Mouse (Mus musculus) liver (tissue): ENCODE measurements around the gene Arl11.

Experiments
- DNase-seq: peaks from one replicate; pipeline ENCODE4 v3.0.0-alpha.2; 2020; ENCODE audit warnings: mixed read lengths

Arl11 gene

DNA sequence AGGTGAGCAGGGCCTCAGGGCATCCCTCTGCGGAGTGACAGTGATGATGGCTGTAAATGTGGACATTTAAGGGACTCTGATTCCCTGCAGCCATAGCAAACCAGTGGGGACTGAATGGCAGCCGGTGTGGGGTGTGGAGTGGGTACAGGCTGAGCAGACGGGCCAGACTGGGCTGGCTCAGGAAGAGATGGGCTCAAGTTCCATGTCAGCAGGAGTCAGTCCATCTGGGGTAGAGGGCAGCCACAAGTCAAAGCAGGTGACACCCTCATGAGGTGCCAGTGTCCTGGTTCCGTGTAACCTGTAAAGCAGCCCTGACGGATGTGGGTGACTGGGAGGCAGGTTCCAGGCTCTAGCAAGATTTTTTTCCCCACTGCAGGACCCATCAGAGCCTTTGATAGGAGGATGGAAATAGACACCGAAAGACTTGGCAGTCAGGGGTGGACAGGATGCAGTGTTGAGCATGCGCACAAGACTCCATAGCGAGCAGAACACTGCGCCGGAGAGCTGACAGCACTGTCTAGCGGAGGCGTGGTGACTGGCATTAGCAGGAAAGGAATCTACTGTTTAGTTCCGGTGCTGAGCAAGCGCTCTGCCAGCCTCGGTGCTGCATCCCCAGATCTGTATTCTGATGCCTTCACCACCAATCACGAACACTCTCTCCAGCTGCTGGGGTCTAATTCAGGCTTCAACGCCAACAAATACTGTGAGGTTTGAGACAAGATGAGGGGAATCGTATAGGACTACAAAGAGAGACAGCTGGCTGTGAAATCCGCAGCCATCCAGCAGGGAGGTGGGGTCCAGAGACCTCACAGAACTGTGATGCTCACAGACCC, 18.3 kb downstream of the Arl11 start:
- DNase-seq = peak; percentile 62

DNA sequence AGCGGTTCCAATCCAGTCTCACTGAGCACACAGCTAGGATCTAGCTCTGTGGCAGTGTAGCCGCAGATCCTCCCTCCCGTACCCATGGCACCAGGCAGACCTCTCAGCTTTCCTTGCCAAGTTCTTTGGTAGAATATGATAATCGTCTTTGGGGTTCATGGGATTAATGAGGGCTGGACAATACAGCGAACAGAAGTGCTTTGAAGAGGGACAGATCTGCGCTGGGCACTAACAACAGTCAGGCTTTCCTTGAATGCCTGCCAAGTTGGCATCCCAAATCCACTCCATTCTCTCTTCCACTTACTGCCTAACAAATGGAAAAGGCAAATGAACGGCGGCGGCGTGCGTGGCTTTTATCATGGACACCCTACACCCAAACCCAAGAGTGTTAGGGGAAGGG, 21.0 kb downstream of the Arl11 start:
- DNase-seq = no peak

DNA sequence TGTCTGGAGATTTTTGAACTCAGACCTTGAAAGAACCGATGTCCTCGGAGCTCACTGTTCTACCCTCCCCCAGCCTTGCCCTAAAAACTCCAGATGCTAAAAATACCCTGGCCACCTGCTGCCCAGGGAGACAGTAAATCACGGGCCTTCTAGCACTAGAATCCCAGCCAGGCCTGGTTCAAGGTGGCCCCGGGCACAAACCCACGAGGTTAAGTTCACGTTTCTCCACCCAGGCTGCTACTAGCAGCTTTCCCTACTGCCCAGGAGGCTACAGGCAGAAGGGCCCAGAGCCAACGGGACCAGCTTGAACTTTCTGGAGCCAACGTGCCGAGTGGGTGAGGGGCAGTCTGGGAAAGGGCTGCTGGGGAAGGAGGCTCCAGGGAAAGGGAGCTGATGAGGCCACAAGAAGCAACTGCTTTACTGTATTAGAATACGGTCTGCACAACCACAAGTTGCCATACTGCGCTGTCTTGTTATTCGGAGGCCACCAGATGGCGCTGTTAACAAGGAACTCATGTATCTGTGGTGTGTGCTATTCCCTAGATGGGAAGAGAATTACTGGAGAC, 21.5 kb downstream of the Arl11 start:
- DNase-seq = peak; percentile 81

DNA sequence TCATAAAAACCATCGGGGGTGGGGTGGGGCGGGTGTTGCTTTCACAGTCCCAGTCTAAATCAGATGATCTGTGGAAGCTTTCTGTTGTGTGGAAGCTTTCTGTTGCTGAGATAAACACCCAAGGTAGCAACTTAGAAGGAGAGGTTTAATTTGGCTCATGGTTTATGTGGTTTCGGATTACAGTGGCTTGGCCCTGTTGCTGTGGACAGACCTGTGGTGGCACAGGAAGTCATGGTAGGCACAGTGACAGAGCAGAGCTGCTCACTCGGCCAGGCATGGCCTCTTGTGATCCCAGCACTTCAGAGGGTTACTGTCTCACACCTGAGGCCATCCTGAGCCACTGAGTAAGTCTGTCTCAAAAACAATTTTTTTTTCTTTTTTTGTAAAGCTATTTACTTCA, 29.8 kb downstream of the Arl11 start:
- DNase-seq = no peak

DNA sequence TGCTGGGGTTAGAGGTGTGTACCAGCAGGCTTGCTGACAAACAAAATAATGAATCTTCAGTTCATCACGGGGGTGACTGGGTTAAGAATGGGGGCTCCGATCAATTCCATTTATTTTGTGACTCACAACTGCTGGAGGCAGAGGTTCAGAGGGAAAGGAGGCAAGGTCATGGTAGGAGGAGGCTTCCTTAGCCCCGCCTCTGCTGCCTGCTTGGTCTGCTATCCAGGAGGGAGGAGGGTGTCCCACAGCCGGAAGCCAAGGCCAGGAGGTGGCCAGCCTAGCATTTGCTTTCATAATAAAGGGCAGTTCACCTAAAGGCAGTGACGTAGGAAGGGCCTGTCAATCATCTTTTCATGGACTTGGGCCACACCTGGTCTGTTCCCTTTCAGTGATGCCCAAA, 35.0 kb downstream of the Arl11 start:
- no peak for DNase-seq

DNA sequence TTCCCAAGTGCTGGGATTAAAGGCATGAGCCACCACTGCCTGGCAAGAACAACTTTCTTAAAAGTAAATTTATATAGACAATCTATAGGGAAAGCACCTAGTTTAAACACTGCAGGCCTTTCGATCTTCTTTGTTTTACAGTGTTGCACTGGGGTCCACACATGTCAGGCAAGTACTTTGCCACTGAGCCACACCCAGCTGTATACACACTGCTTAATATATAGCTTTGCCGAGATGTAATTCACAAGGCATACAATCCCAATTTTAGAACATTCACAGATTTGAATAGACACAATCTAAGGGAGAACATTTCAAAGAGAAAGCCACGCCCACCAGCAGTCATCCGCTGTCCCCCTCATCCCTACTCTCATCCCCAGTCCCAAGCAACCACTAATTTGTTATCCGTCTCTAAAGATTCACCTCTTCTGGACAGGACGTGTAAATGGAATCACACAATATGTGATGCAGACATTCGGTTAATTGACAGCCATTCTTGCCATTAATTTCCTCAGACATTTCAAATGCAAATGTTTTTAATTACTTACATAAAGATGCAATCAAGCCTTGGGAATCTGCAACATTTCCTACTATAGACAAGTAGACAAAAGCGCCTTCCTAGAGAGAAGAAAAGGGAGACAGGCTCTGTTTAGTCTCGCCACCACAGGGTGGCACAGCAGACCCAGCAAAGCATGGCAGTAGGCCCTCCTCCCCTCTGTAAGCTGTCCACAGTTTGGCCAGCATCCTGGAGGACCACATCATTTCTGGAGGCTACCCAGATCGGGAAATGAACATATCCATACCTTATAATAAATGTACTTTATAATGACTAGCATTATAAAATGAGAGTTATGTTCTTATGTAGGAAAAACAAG, 37.5 kb downstream of the Arl11 start:
- DNase-seq = no peak

DNA sequence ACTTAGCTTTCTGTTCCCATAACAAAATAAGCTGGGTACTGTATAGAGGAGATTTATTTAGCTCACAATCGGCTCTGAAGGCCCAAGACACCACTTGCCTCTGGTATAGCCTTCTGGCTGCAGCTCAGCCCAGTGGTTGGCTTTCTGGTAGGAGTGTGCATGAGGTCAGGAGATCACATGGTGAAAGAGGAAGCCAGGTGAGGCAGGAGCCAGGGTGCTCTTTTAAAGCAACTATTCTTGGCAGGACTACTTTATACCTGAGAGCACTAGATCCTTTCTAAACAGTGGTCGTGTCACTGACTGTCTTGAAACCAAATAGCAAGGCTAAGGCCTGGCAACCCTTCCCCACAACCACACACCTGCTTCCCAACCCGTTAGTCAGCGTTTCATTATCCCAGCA, 40.3 kb downstream of the Arl11 start:
- DNase-seq = no peak

DNA sequence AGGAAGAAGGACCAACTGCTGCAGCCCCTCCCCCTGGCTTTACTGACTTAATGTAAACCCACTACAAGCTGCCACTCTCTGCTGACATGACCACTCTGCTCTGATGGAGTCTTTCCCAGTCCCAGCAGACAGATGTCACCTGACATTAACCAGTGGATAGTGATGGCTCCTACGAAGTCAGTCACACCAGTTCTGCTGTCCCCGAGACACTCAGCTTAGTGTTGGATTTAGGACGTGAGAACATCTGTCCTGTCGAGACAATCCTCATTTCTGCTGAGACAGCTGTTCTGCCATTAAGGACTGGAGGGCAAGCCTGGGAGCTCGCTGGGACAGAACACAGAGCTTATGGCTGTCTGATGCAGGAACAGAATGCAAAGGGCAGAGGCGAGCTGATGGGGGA, 41.3 kb downstream of the Arl11 start:
- no peak for DNase-seq

DNA sequence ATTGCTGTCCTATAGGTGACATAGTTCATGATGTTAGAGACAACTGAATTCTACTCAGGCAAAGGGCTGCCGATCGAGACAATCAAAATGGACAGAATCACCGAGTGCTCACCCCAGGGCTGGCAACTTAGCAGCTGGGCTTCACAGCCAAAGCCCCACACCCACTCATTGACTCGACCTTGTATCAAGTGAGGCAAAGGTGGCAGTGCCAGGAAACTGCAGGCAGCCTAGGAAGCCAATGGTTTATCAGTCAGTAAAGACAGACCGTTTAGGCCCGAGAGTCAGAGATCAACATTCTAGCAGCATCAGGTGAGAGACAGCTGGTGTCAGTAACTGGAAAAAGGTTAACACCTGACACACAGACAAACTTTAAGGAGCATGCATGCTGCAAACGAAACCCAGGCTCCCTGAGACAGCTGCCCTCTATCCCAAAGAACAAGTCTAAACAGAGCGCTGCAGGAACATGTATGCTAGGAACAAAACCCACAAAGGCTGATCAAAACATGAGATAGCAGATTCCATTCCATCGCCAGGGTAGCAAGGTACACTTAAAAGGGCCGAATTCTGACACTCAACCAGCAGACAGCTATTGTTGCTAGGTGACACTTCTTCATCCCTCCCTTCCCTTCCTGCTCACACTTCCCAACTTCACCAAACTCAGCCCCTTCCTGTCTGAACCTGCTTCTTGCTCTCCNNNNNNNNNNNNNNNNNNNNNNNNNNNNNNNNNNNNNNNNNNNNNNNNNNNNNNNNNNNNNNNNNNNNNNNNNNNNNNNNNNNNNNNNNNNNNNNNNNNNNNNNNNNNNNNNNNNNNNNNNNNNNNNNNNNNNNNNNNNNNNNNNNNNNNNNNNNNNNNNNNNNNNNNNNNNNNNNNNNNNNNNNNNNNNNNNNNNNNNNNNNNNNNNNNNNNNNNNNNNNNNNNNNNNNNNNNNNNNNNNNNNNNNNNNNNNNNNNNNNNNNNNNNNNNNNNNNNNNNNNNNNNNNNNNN, 45.0 kb downstream of the Arl11 start:
- DNase-seq = no peak

DNA sequence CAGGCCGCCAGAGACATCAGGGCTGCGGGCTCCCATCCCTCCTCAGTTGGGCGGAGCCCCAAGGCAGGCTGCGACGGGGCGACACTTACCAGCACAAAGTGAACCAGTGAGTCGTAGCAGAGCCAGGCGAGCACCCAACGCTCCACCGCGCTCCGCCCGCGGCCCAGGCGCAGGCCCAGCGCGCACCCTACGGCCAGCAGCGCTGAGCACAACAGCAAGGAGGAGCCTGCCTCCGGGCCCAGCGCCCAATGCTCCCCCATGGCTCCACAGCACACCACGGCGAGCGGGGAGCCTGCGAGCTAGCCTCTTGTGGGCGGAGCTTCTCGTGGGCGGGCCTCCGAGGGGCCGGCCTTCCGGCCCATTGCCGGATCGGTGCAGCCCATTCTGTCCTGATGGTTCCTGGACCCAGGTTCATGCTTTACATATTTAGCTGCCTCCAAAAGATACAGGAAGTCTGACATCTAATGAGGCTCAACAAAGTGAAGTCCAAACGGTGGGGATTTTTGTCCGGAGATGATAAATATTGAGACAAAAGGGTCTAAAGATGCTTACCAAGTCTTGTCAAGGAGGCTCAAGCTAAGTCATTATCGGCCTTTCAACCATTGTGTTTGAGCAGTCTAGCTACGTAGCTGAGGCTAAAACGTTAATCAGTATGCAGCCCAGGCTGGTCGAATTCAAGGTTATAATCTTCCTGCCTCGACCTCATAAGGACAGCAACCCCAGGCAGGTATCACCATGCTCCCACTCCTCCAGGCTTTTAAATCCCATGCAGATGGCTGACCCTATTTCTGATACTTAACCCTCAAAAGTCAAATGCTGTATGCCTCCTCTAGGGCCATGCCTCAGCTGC, 50.8 kb downstream of the Arl11 start, which contains the start of gene Ebpl:
Gene Ebpl (minus strand): TSS at position 309 of the 850 bp plus-strand sequence.
- DNase-seq = peak; percentile 92

DNA sequence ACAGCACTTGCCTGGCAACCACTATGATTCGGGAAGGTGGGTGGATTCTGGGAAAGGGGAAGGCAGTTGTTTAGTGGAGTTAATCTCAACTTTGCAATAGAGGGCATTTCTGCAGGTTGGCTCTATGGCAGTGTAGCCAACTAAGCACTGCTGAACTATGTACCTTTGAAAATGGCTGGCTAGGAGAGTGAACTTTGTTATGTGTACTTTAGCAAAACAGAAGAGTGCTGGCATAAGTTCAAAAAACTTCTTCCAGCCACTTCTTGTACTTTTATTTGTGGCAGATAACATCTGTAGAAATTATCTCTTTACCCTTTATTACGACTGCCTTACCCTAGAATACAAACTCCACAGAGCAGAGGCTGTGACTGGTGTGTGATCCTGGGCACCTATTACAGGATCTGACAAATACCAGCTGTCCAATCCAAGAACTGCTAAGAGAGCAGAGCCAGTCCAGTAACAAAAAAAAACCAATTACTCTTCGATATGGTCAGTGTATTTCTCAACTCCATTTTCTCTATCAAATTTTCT, 51.5 kb downstream of the Arl11 start:
- DNase-seq = no peak
